Mouse (Mus musculus): ENCODE data around the gene Depdc1b. TPM values are rescaled to one million over a fixed set of nuclear protein-coding genes. Genes with fewer than 3 reads are reported as not detected.

Gene Depdc1b
- total and polyA plus RNA-seq, 3 experiments: 21.2 to 25.3 TPM; not detected in 1

- DNase-seq (ENCODE audit: low read depth, low spot score): peak; percentile 63
- Histone ChIP-seq H3K4me3 (ENCODE audit: control insufficient read depth in 1 of 2, insufficient read depth in 1 of 2, low read depth in 2 of 2, low read length in 2 of 2) (peak overlapping the region; percentile 8 to 49; a peak in 3 of 4 replicates), H3K9me3 (replicated peaks; ENCODE audit: insufficient read depth, low read length) (no peaks in the 10 kb centered on the region)
Observed at GRCm38 (mm10) chr13:108335257-108336003, 19.3 kb downstream of the Depdc1b start.

GRCm38 (mm10) chr13:108336192-108336591, 20.1 kb downstream of the Depdc1b start:
- no peak overlapping the region for H3K9ac ChIP-seq (ENCODE audit: control insufficient read depth, low read depth, low read length, poor library complexity, severe bottlenecking)
- no peak overlapping the region for H3K4me3 ChIP-seq (ENCODE audit: control insufficient read depth in 1 of 2, insufficient read depth in 1 of 2, low read depth in 2 of 2, low read length in 2 of 2)
- no peaks in the 10 kb centered on the region for H3K9me3 ChIP-seq (replicated peaks; ENCODE audit: insufficient read depth, low read length)
- peaks cover 8 to 9% of the 10 kb centered on the region in 2 experiments for H3K4me1 ChIP-seq (ENCODE audit: control insufficient read depth in 1 of 2, insufficient read depth in 2 of 2, low read length in 2 of 2)
- no peak overlapping the region for H3K27ac ChIP-seq (ENCODE audit: control insufficient read depth, low read depth, low read length)
- H3K79me2 ChIP-seq (ENCODE audit: control insufficient read depth, insufficient read depth, low read length, poor library complexity): peaks cover 3% of the 10 kb centered on the region; the same call in 1 of the 2 replicates
- no peak for DNase-seq (ENCODE audit: low read depth, low spot score)
- no peak for TF ChIP-seq ETS1 (IDR thresholded peaks at IDR 0.05; ENCODE audit: low read depth, low read length)
- no peaks in the 10 kb centered on the region for H3K27me3 ChIP-seq (ENCODE audit: control insufficient read depth in 1 of 2, insufficient read depth in 2 of 2, low read length in 2 of 2)
- peaks cover 3 to 11% of the 10 kb centered on the region in 2 experiments for H3K36me3 ChIP-seq (ENCODE audit: control insufficient read depth in 1 of 2, insufficient read depth in 2 of 2, low read length in 2 of 2)

More at GRCm38 (mm10) chr13:108335257-108336003, 19.3 kb downstream of the Depdc1b start:
- Histone ChIP-seq H3K79me2 (ENCODE audit: control insufficient read depth, insufficient read depth, low read length, poor library complexity) (peaks cover 5% of the 10 kb centered on the region; the same call in 1 of the 2 replicates), H3K36me3 (ENCODE audit: control insufficient read depth in 1 of 2, insufficient read depth in 2 of 2, low read length in 2 of 2) (peaks cover 3 to 11% of the 10 kb centered on the region in 2 experiments), H3K4me1 (ENCODE audit: control insufficient read depth in 1 of 2, insufficient read depth in 2 of 2, low read length in 2 of 2) (peaks cover 8 to 9% of the 10 kb centered on the region in 2 experiments), H3K9ac (ENCODE audit: control insufficient read depth, low read depth, low read length, poor library complexity, severe bottlenecking) (peak overlapping the region; percentile 36; the same call in 1 of the 2 replicates), H3K27ac (ENCODE audit: control insufficient read depth, low read depth, low read length) (peak overlapping the region; percentile 60), H3K27me3 (ENCODE audit: control insufficient read depth in 1 of 2, insufficient read depth in 2 of 2, low read length in 2 of 2) (no peaks in the 10 kb centered on the region)
- TF ChIP-seq ZNF384 (IDR thresholded peaks at IDR 0.05; ENCODE audit: low read depth, low read length): peak; percentile 76
- TF ChIP-seq ETS1 (IDR thresholded peaks at IDR 0.05; ENCODE audit: low read depth, low read length): peak; percentile 24; the same call in 1 of the 2 replicates
- no peak for TF ChIP-seq GABPA (IDR thresholded peaks at IDR 0.05; ENCODE audit: low read depth, low read length)

DNA sequence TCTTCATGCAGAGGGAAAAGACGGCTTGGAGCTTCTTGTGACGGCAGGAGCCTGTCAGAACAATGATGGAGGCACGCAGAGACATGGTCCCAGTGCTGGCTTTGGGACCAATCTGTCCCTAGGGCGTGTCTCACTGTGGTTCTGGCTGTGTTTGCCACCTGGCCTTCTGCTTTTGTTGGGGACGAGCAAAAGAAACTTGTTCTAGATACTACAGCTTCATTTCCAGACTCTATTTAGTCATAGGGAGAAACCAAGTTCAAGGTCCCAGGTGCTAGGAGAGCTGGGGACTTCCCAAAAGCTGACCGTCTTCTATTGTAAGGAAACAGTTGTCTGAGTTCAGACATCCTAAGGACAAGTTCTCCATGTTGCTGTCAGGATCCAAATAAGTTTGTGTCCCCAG, 21.2 kb downstream of the Depdc1b start:
- no peak overlapping the region for H3K4me3 ChIP-seq (ENCODE audit: control insufficient read depth in 1 of 2, insufficient read depth in 1 of 2, low read depth in 2 of 2, low read length in 2 of 2)
- no peak overlapping the region for H3K9ac ChIP-seq (ENCODE audit: control insufficient read depth, low read depth, low read length, poor library complexity, severe bottlenecking)
- H3K9me3 ChIP-seq (replicated peaks; ENCODE audit: insufficient read depth, low read length): no peaks in the 10 kb centered on the region
- no peaks in the 10 kb centered on the region for H3K27me3 ChIP-seq (ENCODE audit: control insufficient read depth in 1 of 2, insufficient read depth in 2 of 2, low read length in 2 of 2)
- H3K4me1 ChIP-seq (ENCODE audit: control insufficient read depth in 1 of 2, insufficient read depth in 2 of 2, low read length in 2 of 2): peaks cover 8 to 9% of the 10 kb centered on the region in 2 experiments
- no peak for DNase-seq (ENCODE audit: low read depth, low spot score)
- H3K36me3 ChIP-seq (ENCODE audit: control insufficient read depth in 1 of 2, insufficient read depth in 2 of 2, low read length in 2 of 2): peaks cover 2 to 11% of the 10 kb centered on the region in 2 experiments; a peak in 3 of 4 replicates
- H3K27ac ChIP-seq (ENCODE audit: control insufficient read depth, low read depth, low read length): no peak overlapping the region
- H3K79me2 ChIP-seq (ENCODE audit: control insufficient read depth, insufficient read depth, low read length, poor library complexity): peaks cover 3% of the 10 kb centered on the region; the same call in 1 of the 2 replicates
- no peak for TF ChIP-seq UBTF (IDR thresholded peaks at IDR 0.05; ENCODE audit: borderline replicate concordance, insufficient read depth, low read depth, low read length)
- no peak for TF ChIP-seq CHD1 (IDR thresholded peaks at IDR 0.05; ENCODE audit: low read depth, low read length)
- no peak for TF ChIP-seq KAT2A (conservative IDR thresholded peaks at IDR 0.05; ENCODE audit: low read depth, low read length)
- TF ChIP-seq CHD2 (IDR thresholded peaks at IDR 0.05; ENCODE audit: low read length): no peak
- no peak for TF ChIP-seq MAFK (IDR thresholded peaks at IDR 0.05; ENCODE audit: borderline replicate concordance, low read depth, low read length)
- TF ChIP-seq ZC3H11A (IDR thresholded peaks at IDR 0.05; ENCODE audit: low read depth, low read length): no peak
- TF ChIP-seq HCFC1 (IDR thresholded peaks at IDR 0.05; ENCODE audit: low read depth, low read length): no peak
- no peak for TF ChIP-seq E2F4 (IDR thresholded peaks at IDR 0.05; ENCODE audit: borderline replicate concordance, low read depth, low read length)
- no peak for TF ChIP-seq GATA1 (IDR thresholded peaks at IDR 0.05; ENCODE audit: low read depth, low read length)
- no peak for TF ChIP-seq GABPA (IDR thresholded peaks at IDR 0.05; ENCODE audit: low read depth, low read length)
- TF ChIP-seq SIN3A (IDR thresholded peaks at IDR 0.05; ENCODE audit: low read length): no peak
- TF ChIP-seq TBP (IDR thresholded peaks at IDR 0.05; ENCODE audit: low read depth, low read length): no peak
- TF ChIP-seq EP300 (IDR thresholded peaks at IDR 0.05; ENCODE audit: low read depth in 1 of 2, low read length in 2 of 2): no peak

Measured in MEL (cell line).